Mouse (Mus musculus): Measurements from ENCODE around the gene Gm20721. TPM values are rescaled to one million over a fixed set of nuclear protein-coding genes. Genes with fewer than 3 reads are reported as not detected.

Gene Gm20721
- polyA plus RNA-seq, 1 experiment from 2014 or later: 16.0 TPM

- no peak overlapping the region for H3K9ac ChIP-seq
- no peak for ATAC-seq (ENCODE audit: extremely low read depth, insufficient number of reproducible peaks, low FRiP score, low TSS enrichment)
- peaks cover 40% of the 10 kb centered on the region for H3K4me1 ChIP-seq
- H3K9me3 ChIP-seq: peaks cover 73% of the 10 kb centered on the region
- H3K27ac ChIP-seq (replicated peaks): no peak overlapping the region
- peak overlapping the region; percentile 78 for H3K4me2 ChIP-seq
- H3K4me3 ChIP-seq: peak overlapping the region; percentile 70
- peaks cover 47% of the 10 kb centered on the region for H3K27me3 ChIP-seq (replicated peaks)
- WGBS: 46% methylated on average over 29 of the region's 29 CpGs
- no peaks in the 10 kb centered on the region for H3K36me3 ChIP-seq
These were observed 49.4 kb downstream of the Gm20721 start for GRCm38 (mm10) chr2:174297086-174297571.

- peaks cover 70% of the 10 kb centered on the region for H3K9me3 ChIP-seq
- H3K27ac ChIP-seq (replicated peaks): peak overlapping the region; percentile 61
- peak overlapping the region; percentile 68 for H3K9ac ChIP-seq
- no peak for ATAC-seq (ENCODE audit: extremely low read depth, insufficient number of reproducible peaks, low FRiP score, low TSS enrichment)
- peak overlapping the region; percentile 78 for H3K4me2 ChIP-seq
- 42% methylated on average over 29 of the region's 29 CpGs for WGBS
- peaks cover 52% of the 10 kb centered on the region for H3K4me1 ChIP-seq
- H3K4me3 ChIP-seq: peak overlapping the region; percentile 70
- no peaks in the 10 kb centered on the region for H3K36me3 ChIP-seq
- peaks cover 44% of the 10 kb centered on the region for H3K27me3 ChIP-seq (replicated peaks)
These were observed 50.5 kb downstream of the Gm20721 start for GRCm38 (mm10) chr2:174295900-174296465.

- ATAC-seq (ENCODE audit: extremely low read depth, insufficient number of reproducible peaks, low FRiP score, low TSS enrichment): peak; percentile 82
- Histone ChIP-seq H3K27me3 (replicated peaks) (peaks cover 42% of the 10 kb centered on the region), H3K9me3 (peaks cover 63% of the 10 kb centered on the region), H3K36me3 (no peaks in the 10 kb centered on the region), H3K27ac (replicated peaks) (peak overlapping the region; percentile 81), H3K4me2 (peak overlapping the region; percentile 78), H3K4me1 (peaks cover 57% of the 10 kb centered on the region), H3K4me3 (peak overlapping the region; percentile 70), H3K9ac (peak overlapping the region; percentile 87)
- 44% methylated on average over 36 of the region's 36 CpGs for whole genome bisulfite sequencing
These were observed 51.2 kb downstream of the Gm20721 start for GRCm38 (mm10) chr2:174295175-174295899.

- H3K4me1 ChIP-seq: peaks cover 56% of the 10 kb centered on the region
- H3K36me3 ChIP-seq: no peaks in the 10 kb centered on the region
- peak overlapping the region; percentile 87 for H3K9ac ChIP-seq
- peaks cover 35% of the 10 kb centered on the region for H3K27me3 ChIP-seq (replicated peaks)
- H3K4me2 ChIP-seq: peak overlapping the region; percentile 78
- peak overlapping the region; percentile 81 for H3K27ac ChIP-seq (replicated peaks)
- WGBS: 45% methylated on average over 8 of the region's 8 CpGs
- peaks cover 54% of the 10 kb centered on the region for H3K9me3 ChIP-seq
- ATAC-seq (ENCODE audit: extremely low read depth, insufficient number of reproducible peaks, low FRiP score, low TSS enrichment): no peak
- peak overlapping the region; percentile 70 for H3K4me3 ChIP-seq
These were observed 52.1 kb downstream of the Gm20721 start for GRCm38 (mm10) chr2:174294457-174294856.

GRCm38 (mm10) chr2:174291662-174292030, 54.9 kb downstream of the Gm20721 start:
- Histone ChIP-seq H3K9me3 (peaks cover 31% of the 10 kb centered on the region), H3K4me1 (peaks cover 39% of the 10 kb centered on the region), H3K9ac (peak overlapping the region; percentile 74; the same call in 1 of the 2 replicates), H3K36me3 (peaks cover 24% of the 10 kb centered on the region), H3K27ac (replicated peaks) (peak overlapping the region; percentile 49; the same call in 1 of the 2 replicates), H3K4me2 (peak overlapping the region; percentile 68), H3K4me3 (peak overlapping the region; percentile 24), H3K27me3 (replicated peaks) (peaks cover 32% of the 10 kb centered on the region)
- WGBS: 54% methylated on average over 2 of the region's 2 CpGs
- ATAC-seq (ENCODE audit: extremely low read depth, insufficient number of reproducible peaks, low FRiP score, low TSS enrichment): no peak

- Histone ChIP-seq H3K9ac (peak overlapping the region; percentile 74), H3K4me2 (peak overlapping the region; percentile 68), H3K27ac (replicated peaks) (0 out of 2 replicates have a peak overlapping the region, but pooled peaks have one; percentile 20), H3K27me3 (replicated peaks) (peaks cover 35% of the 10 kb centered on the region), H3K36me3 (peaks cover 29% of the 10 kb centered on the region), H3K4me1 (peaks cover 35% of the 10 kb centered on the region), H3K4me3 (peak overlapping the region; percentile 24), H3K9me3 (peaks cover 30% of the 10 kb centered on the region)
- 55% methylated on average over 8 of the region's 8 CpGs for WGBS
- ATAC-seq (ENCODE audit: extremely low read depth, insufficient number of reproducible peaks, low FRiP score, low TSS enrichment): no peak
These were observed 55.4 kb downstream of the Gm20721 start for GRCm38 (mm10) chr2:174291029-174291661.

- no peak overlapping the region for H3K9ac ChIP-seq
- H3K4me3 ChIP-seq: no peak overlapping the region
- peaks cover 31% of the 10 kb centered on the region; the same call in 1 of the 2 replicates for H3K9me3 ChIP-seq
- H3K27ac ChIP-seq (replicated peaks): no peak overlapping the region
- H3K27me3 ChIP-seq (replicated peaks): peaks cover 58% of the 10 kb centered on the region
- peaks cover 52% of the 10 kb centered on the region for H3K36me3 ChIP-seq
- peaks cover 41% of the 10 kb centered on the region for H3K4me1 ChIP-seq
- WGBS: 53% methylated on average over 12 of the region's 12 CpGs
- no peak overlapping the region for H3K4me2 ChIP-seq
- ATAC-seq (ENCODE audit: extremely low read depth, insufficient number of reproducible peaks, low FRiP score, low TSS enrichment): no peak
These were observed 57.7 kb downstream of the Gm20721 start for GRCm38 (mm10) chr2:174288673-174289430.

GRCm38 (mm10) chr2:174287921-174288320, 58.6 kb downstream of the Gm20721 start:
- no peak for ATAC-seq (ENCODE audit: extremely low read depth, insufficient number of reproducible peaks, low FRiP score, low TSS enrichment)
- Histone ChIP-seq H3K27ac (replicated peaks) (no peak overlapping the region), H3K27me3 (replicated peaks) (peaks cover 67% of the 10 kb centered on the region)

GRCm38 (mm10) chr2:174285921-174286470, 60.5 kb downstream of the Gm20721 start:
- H3K9ac ChIP-seq: no peak overlapping the region
- peaks cover 78% of the 10 kb centered on the region for H3K27me3 ChIP-seq (replicated peaks)
- ATAC-seq (ENCODE audit: extremely low read depth, insufficient number of reproducible peaks, low FRiP score, low TSS enrichment): no peak
- H3K4me3 ChIP-seq: no peak overlapping the region
- peaks cover 31% of the 10 kb centered on the region; the same call in 1 of the 2 replicates for H3K9me3 ChIP-seq
- H3K36me3 ChIP-seq: peaks cover 81% of the 10 kb centered on the region
- no peak overlapping the region for H3K4me2 ChIP-seq
- no peak overlapping the region for H3K27ac ChIP-seq (replicated peaks)
- 47% methylated on average over 34 of the region's 34 CpGs for WGBS
- H3K4me1 ChIP-seq: peaks cover 18% of the 10 kb centered on the region

More at GRCm38 (mm10) chr2:174287921-174288320, 58.6 kb downstream of the Gm20721 start:
- Histone ChIP-seq H3K4me3 (no peak overlapping the region), H3K4me2 (no peak overlapping the region), H3K36me3 (peaks cover 61% of the 10 kb centered on the region), H3K4me1 (peaks cover 37% of the 10 kb centered on the region), H3K9ac (no peak overlapping the region), H3K9me3 (peaks cover 31% of the 10 kb centered on the region; the same call in 1 of the 2 replicates)
- WGBS: 38% methylated on average over 7 of the region's 7 CpGs

GRCm38 (mm10) chr2:174284807-174285457, 61.6 kb downstream of the Gm20721 start:
- no peak overlapping the region for H3K27ac ChIP-seq (replicated peaks)
- H3K4me3 ChIP-seq: peak overlapping the region; percentile 35
- peaks cover 75% of the 10 kb centered on the region for H3K27me3 ChIP-seq (replicated peaks)
- H3K9me3 ChIP-seq: peaks cover 31% of the 10 kb centered on the region; the same call in 1 of the 2 replicates
- H3K4me2 ChIP-seq: peak overlapping the region; percentile 61
- H3K36me3 ChIP-seq: peaks cover 91% of the 10 kb centered on the region
- H3K9ac ChIP-seq: no peak overlapping the region
- no peak for ATAC-seq (ENCODE audit: extremely low read depth, insufficient number of reproducible peaks, low FRiP score, low TSS enrichment)
- H3K4me1 ChIP-seq: peaks cover 10% of the 10 kb centered on the region
- 50% methylated on average over 56 of the region's 58 CpGs for WGBS
